Mouse (Mus musculus): ENCODE results near the gene Nat8f4.

DNA sequence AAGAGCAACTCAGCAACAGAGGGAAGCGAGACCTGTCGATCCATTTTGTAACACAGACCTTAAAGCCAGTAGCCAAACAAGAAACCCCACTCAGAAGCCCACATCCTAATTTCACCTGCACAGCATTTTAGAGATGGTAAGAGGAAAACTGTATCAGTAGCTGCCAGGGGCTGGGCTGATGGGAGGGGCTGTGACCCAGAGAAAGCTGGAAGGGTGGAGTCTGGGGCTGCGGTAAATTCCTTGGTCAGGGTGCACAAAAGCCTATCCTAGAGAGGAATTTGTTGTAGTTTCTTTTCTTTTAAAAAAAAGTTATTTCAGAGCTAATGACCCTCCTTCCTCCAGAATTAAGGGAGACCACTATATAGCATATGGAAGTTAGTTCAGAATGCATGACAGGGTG, 37.8 kb upstream of the Nat8f4 start:
- TF ChIP-seq CTCF (IDR thresholded peaks at IDR 0.05; ENCODE audit: borderline replicate concordance, insufficient read depth, low read depth, low read length) = no peak
- TF ChIP-seq POLR2A (IDR thresholded peaks at IDR 0.05; ENCODE audit: borderline replicate concordance, insufficient read depth, low read length) = no peak

Data from cerebellum, adult 2 months (tissue).